Mouse (Mus musculus): ENCODE results near the gene BC061237. TPM values are rescaled to one million over a fixed set of nuclear protein-coding genes. Genes with fewer than 3 reads are reported as not detected.
"Not testable (repeated sequence)": the region's sequence is repeated elsewhere in the genome, so short reads cannot be mapped to it uniquely, and the experiment has no call there.

Gene BC061237
- not detected for polyA plus RNA-seq (2017; shearing (Covaris generic))

GRCm38 (mm10) chr14:44492163-44492562, at the start of gene BC061237:
TSS of gene BC061237 (plus strand) at chr14:44492463.
- ATAC-seq = not testable (repeated sequence)

DNA sequence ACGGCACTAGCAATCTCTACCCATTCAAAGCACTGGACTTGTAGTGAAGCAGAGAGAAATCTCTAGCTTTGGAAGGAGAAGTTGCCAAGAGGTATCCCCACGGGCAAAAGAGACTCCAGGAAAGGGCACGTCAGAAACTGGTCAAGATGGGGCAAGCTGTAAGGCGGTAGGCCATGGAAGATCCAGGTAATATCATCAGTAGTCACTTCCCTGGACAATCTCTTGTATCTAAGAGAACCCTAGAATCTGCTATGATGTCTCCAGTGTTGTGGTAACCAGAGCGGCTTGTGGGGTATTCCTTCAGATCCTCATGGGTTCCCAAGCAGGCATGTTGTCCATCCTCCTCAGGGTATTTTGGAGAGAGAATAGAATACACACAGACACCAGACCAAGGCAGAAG, 25.7 kb downstream of the BC061237 start, which contains the start of gene Gm17093:
Gm17093 (plus strand) TSS at position 301 of the 400 bp plus-strand sequence.
- ATAC-seq = not testable (repeated sequence)

DNA sequence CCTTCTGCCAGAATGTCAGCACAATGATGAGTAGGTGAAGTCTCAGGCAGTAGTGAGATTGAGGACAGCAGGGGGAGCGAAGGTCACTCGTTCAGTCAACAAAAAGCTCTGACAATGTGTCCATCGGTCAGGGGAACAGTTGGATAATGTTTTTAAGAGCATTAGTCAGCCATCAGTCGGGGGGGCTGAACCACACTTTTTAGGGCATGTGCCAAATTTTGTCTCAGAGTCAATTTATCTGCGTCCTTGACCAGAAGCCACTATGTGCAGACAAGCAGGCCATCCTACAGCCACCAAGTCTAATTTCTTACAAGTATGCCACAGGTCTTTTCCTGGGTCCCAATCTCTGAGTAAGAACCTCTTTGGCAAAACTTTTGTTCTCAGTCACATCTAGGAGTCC, 55.7 kb downstream of the BC061237 start:
- ATAC-seq = not testable (repeated sequence)

Other genes with a start within 250 kb of the BC061237 start
- not detected for gene Gm8220, start 206.9 kb upstream of the BC061237 start, polyA plus RNA-seq (2017; shearing (Covaris generic))
- not detected for gene Gm5930, start 153.9 kb upstream of the BC061237 start, polyA plus RNA-seq (2017; shearing (Covaris generic))
- not detected for gene Gm8229, start 127.1 kb upstream of the BC061237 start, polyA plus RNA-seq (2017; shearing (Covaris generic))
- not detected for gene Gm3371, start 81.8 kb upstream of the BC061237 start, polyA plus RNA-seq (2017; shearing (Covaris generic))
- not detected for gene Gm8232, start 58.8 kb upstream of the BC061237 start, polyA plus RNA-seq (2017; shearing (Covaris generic))
- not detected for gene Gm17093, start 25.8 kb downstream of the BC061237 start, polyA plus RNA-seq (2017; shearing (Covaris generic))
- not detected for gene Gm8247, start 90.7 kb downstream of the BC061237 start, polyA plus RNA-seq (2017; shearing (Covaris generic))
- gene Gm5624, start 135.5 kb downstream of the BC061237 start, polyA plus RNA-seq (2017; shearing (Covaris generic)) = not detected
- gene Gm8257, start 214.0 kb downstream of the BC061237 start, polyA plus RNA-seq (2017; shearing (Covaris generic)) = not detected

Measured in activated CD4-positive, CD25-positive, alpha-beta regulatory T cell, adult 4 months (primary cell).